Mouse (Mus musculus): ENCODE results near the gene Pih1d1. TPM values are rescaled to one million over a fixed set of nuclear protein-coding genes. Genes with fewer than 3 reads are reported as not detected.

The Pih1d1 gene
- polyA plus RNA-seq, 1 experiment from 2014 or later, result 98.8 TPM

- Histone ChIP-seq H3K27me3 (peaks cover 75% of the 10 kb centered on the region), H3K4me3 (no peak overlapping the region), H3K9me3 (no peaks in the 10 kb centered on the region), H3K9ac (no peak overlapping the region), H3K4me1 (replicated peaks) (peaks cover 17% of the 10 kb centered on the region), H3K36me3 (no peaks in the 10 kb centered on the region), H3K27ac (replicated peaks) (no peak overlapping the region), H3K4me2 (no peak overlapping the region)
- no peak for ATAC-seq (ENCODE audit: low FRiP score, low read depth)
- under 1% methylated on average over 13 of the region's 13 CpGs for WGBS
Measured at GRCm38 (mm10) chr7:45175398-45175797, 21.3 kb downstream of the Pih1d1 start.

- 2% methylated on average over 23 of the region's 23 CpGs for WGBS
- H3K4me3 ChIP-seq, result peak overlapping the region; percentile 16
- no peaks in the 10 kb centered on the region for H3K9me3 ChIP-seq
- peaks cover 18% of the 10 kb centered on the region for H3K4me1 ChIP-seq (replicated peaks)
- no peak overlapping the region for H3K27ac ChIP-seq (replicated peaks)
- H3K4me2 ChIP-seq, result peak overlapping the region; percentile 47
- H3K36me3 ChIP-seq, result no peaks in the 10 kb centered on the region
- ATAC-seq (ENCODE audit: low FRiP score, low read depth), result no peak
- peaks cover 80% of the 10 kb centered on the region for H3K27me3 ChIP-seq
- H3K9ac ChIP-seq, result no peak overlapping the region
Measured at GRCm38 (mm10) chr7:45175929-45176328, 21.8 kb downstream of the Pih1d1 start.

- peaks cover 84% of the 10 kb centered on the region for H3K27me3 ChIP-seq
- peaks cover 22% of the 10 kb centered on the region for H3K4me1 ChIP-seq (replicated peaks)
- H3K9ac ChIP-seq, result no peak overlapping the region
- H3K27ac ChIP-seq (replicated peaks), result no peak overlapping the region
- no peaks in the 10 kb centered on the region for H3K36me3 ChIP-seq
- WGBS, result 3% methylated on average over 29 of the region's 31 CpGs
- H3K4me3 ChIP-seq, result peak overlapping the region; percentile 16
- no peak for ATAC-seq (ENCODE audit: low FRiP score, low read depth)
- peak overlapping the region; percentile 47 for H3K4me2 ChIP-seq
- H3K9me3 ChIP-seq, result no peaks in the 10 kb centered on the region
Measured at GRCm38 (mm10) chr7:45176356-45176755, 22.3 kb downstream of the Pih1d1 start.

- Histone ChIP-seq H3K4me2 (no peak overlapping the region), H3K27ac (replicated peaks) (no peak overlapping the region), H3K9ac (no peak overlapping the region), H3K27me3 (peaks cover 97% of the 10 kb centered on the region), H3K36me3 (no peaks in the 10 kb centered on the region), H3K9me3 (no peaks in the 10 kb centered on the region), H3K4me1 (replicated peaks) (peaks cover 35% of the 10 kb centered on the region), H3K4me3 (no peak overlapping the region)
- 26% methylated on average over 7 of the region's 7 CpGs for WGBS
- ATAC-seq (ENCODE audit: low FRiP score, low read depth), result no peak
Measured at GRCm38 (mm10) chr7:45178550-45178949, 24.4 kb downstream of the Pih1d1 start.

- H3K27me3 ChIP-seq, result peaks cover 99% of the 10 kb centered on the region
- no peaks in the 10 kb centered on the region for H3K9me3 ChIP-seq
- ATAC-seq (ENCODE audit: low FRiP score, low read depth), result no peak
- peaks cover 35% of the 10 kb centered on the region for H3K4me1 ChIP-seq (replicated peaks)
- 27% methylated on average over 7 of the region's 7 CpGs for WGBS
- no peak within 1 kb of the TSS for H3K4me3 ChIP-seq
- H3K4me2 ChIP-seq, result no peak within 1 kb of the TSS
- no peaks in the 10 kb centered on the region for H3K36me3 ChIP-seq
- H3K27ac ChIP-seq (replicated peaks), result no peak within 1 kb of the TSS
- no peak within 1 kb of the TSS for H3K9ac ChIP-seq
Measured at GRCm38 (mm10) chr7:45179469-45179868, 25.4 kb downstream of the Pih1d1 start, which contains the start of gene Gfy. Gfy (minus strand) TSS chr7:45179569.

- H3K4me2 ChIP-seq, result peak within 1 kb of the TSS; percentile 67
- no peaks in the 10 kb centered on the region for H3K36me3 ChIP-seq
- H3K9ac ChIP-seq, result no peak within 1 kb of the TSS
- no peak for ATAC-seq (ENCODE audit: low FRiP score, low read depth)
- peaks cover 24% of the 10 kb centered on the region for H3K4me1 ChIP-seq (replicated peaks)
- WGBS, result 22% methylated on average over 20 of the region's 20 CpGs
- peaks cover 94% of the 10 kb centered on the region for H3K27me3 ChIP-seq
- H3K4me3 ChIP-seq, result peak within 1 kb of the TSS; percentile 41
- H3K9me3 ChIP-seq, result no peaks in the 10 kb centered on the region
- no peak within 1 kb of the TSS for H3K27ac ChIP-seq (replicated peaks)
Measured at GRCm38 (mm10) chr7:45180896-45181477, 26.9 kb downstream of the Pih1d1 start, which contains the start of gene Pth2. Pth2 (plus strand) TSS chr7:45180995.

GRCm38 (mm10) chr7:45181540-45181939, 27.4 kb downstream of the Pih1d1 start:
- H3K27me3 ChIP-seq, result peaks cover 94% of the 10 kb centered on the region
- H3K4me2 ChIP-seq, result peak overlapping the region; percentile 67
- WGBS, result 4% methylated on average over 29 of the region's 35 CpGs
- H3K9me3 ChIP-seq, result no peaks in the 10 kb centered on the region
- H3K27ac ChIP-seq (replicated peaks), result no peak overlapping the region
- no peak for ATAC-seq (ENCODE audit: low FRiP score, low read depth)
- H3K9ac ChIP-seq, result no peak overlapping the region
- H3K36me3 ChIP-seq, result no peaks in the 10 kb centered on the region
- peaks cover 19% of the 10 kb centered on the region for H3K4me1 ChIP-seq (replicated peaks)
- peak overlapping the region; percentile 41 for H3K4me3 ChIP-seq

- Histone ChIP-seq H3K4me2 (peak overlapping the region; percentile 67), H3K36me3 (no peaks in the 10 kb centered on the region), H3K4me1 (replicated peaks) (peaks cover 18% of the 10 kb centered on the region), H3K27me3 (peaks cover 89% of the 10 kb centered on the region), H3K9ac (no peak overlapping the region), H3K4me3 (peak overlapping the region; percentile 41), H3K27ac (replicated peaks) (no peak overlapping the region), H3K9me3 (no peaks in the 10 kb centered on the region)
- peak; percentile 86 for ATAC-seq (ENCODE audit: low FRiP score, low read depth)
- under 1% methylated on average over 33 of the region's 34 CpGs for WGBS
Measured at GRCm38 (mm10) chr7:45182199-45182601, 28.1 kb downstream of the Pih1d1 start.

- no peak for ATAC-seq (ENCODE audit: low FRiP score, low read depth)
- H3K9ac ChIP-seq, result no peak overlapping the region
Measured at GRCm38 (mm10) chr7:45182606-45183005, 28.5 kb downstream of the Pih1d1 start.

GRCm38 (mm10) chr7:45183672-45184071, 29.6 kb downstream of the Pih1d1 start:
- H3K36me3 ChIP-seq, result no peaks in the 10 kb centered on the region
- no peaks in the 10 kb centered on the region for H3K9me3 ChIP-seq
- no peak overlapping the region for H3K27ac ChIP-seq (replicated peaks)
- H3K9ac ChIP-seq, result no peak overlapping the region
- peaks cover 18% of the 10 kb centered on the region for H3K4me1 ChIP-seq (replicated peaks)
- ATAC-seq (ENCODE audit: low FRiP score, low read depth), result no peak
- H3K4me3 ChIP-seq, result no peak overlapping the region
- H3K4me2 ChIP-seq, result no peak overlapping the region
- WGBS, result 68% methylated on average over 7 of the region's 7 CpGs
- H3K27me3 ChIP-seq, result peaks cover 81% of the 10 kb centered on the region

More at GRCm38 (mm10) chr7:45182606-45183005, 28.5 kb downstream of the Pih1d1 start:
- Histone ChIP-seq H3K36me3 (no peaks in the 10 kb centered on the region), H3K4me1 (replicated peaks) (peaks cover 18% of the 10 kb centered on the region), H3K27me3 (peaks cover 85% of the 10 kb centered on the region), H3K4me2 (peak overlapping the region; percentile 67), H3K4me3 (peak overlapping the region; percentile 41), H3K9me3 (no peaks in the 10 kb centered on the region), H3K27ac (replicated peaks) (no peak overlapping the region)
- WGBS, result 12% methylated on average over 11 of the region's 11 CpGs

- Histone ChIP-seq H3K27ac (replicated peaks) (no peak overlapping the region), H3K9me3 (no peaks in the 10 kb centered on the region), H3K27me3 (peaks cover 61% of the 10 kb centered on the region), H3K4me1 (replicated peaks) (peaks cover 17% of the 10 kb centered on the region), H3K9ac (no peak overlapping the region), H3K4me3 (no peak overlapping the region), H3K36me3 (no peaks in the 10 kb centered on the region), H3K4me2 (no peak overlapping the region)
- ATAC-seq (ENCODE audit: low FRiP score, low read depth), result no peak
- 71% methylated on average over 7 of the region's 7 CpGs for WGBS
Measured at GRCm38 (mm10) chr7:45185921-45186320, 31.8 kb downstream of the Pih1d1 start.

- no peak overlapping the region for H3K27ac ChIP-seq (replicated peaks)
- 53% methylated on average over 16 of the region's 16 CpGs for WGBS
- H3K4me1 ChIP-seq (replicated peaks), result 0 out of 2 replicates have a peak, but pooled peaks cover 3% of the 10 kb centered on the region
- H3K9ac ChIP-seq, result no peak overlapping the region
- no peak overlapping the region for H3K4me3 ChIP-seq
- peaks cover 24% of the 10 kb centered on the region; the same call in 1 of the 2 replicates for H3K27me3 ChIP-seq
- no peaks in the 10 kb centered on the region for H3K36me3 ChIP-seq
- no peaks in the 10 kb centered on the region for H3K9me3 ChIP-seq
- H3K4me2 ChIP-seq, result no peak overlapping the region
- ATAC-seq (ENCODE audit: low FRiP score, low read depth), result no peak
Measured at GRCm38 (mm10) chr7:45189600-45189999, 35.5 kb downstream of the Pih1d1 start.
